Mouse (Mus musculus) CH12.LX (cell line): Measurements from ENCODE around the gene Oxct1. TPM values are rescaled to one million over a fixed set of nuclear protein-coding genes. Genes with fewer than 3 reads are reported as not detected.

ENCODE experiments used
- DNase-seq: peaks from one replicate; pipeline ENCODE4 v3.0.0-alpha.2; 2013; ENCODE audit errors: extremely low read depth
- H3K27ac ChIP-seq: 2 replicates; pipeline ENCODE4 v1.5.1; 2012; ENCODE audit warnings: low read depth, mild to moderate bottlenecking, control low read depth, moderate library complexity; ENCODE audit not compliant: insufficient read depth
- H3K27me3 ChIP-seq: replicated peaks from 2 replicates; pipeline ENCODE3; 2012; ENCODE audit warnings: inconsistent platforms
- H3K36me3 ChIP-seq, 2 experiments: replicated peaks in 1 of 2; 2 replicates each; pipeline versions ENCODE3 to v1.6.1; 2012; ENCODE audit warnings: inconsistent platforms in 1 of 2, low read length in 1 of 2, mild to moderate bottlenecking in 1 of 2, mixed read lengths in 1 of 2, moderate library complexity in 1 of 2; ENCODE audit not compliant: control insufficient read depth in 1 of 2, insufficient read depth in 1 of 2
- H3K4me1 ChIP-seq, 2 experiments: 2 replicates each; pipeline ENCODE4 v1.6.1; 2012; ENCODE audit warnings: inconsistent platforms in 1 of 2, moderate library complexity in 1 of 2; ENCODE audit not compliant: insufficient read depth in 2 of 2, control insufficient read depth in 1 of 2
- H3K4me2 ChIP-seq: 2 replicates; pipeline ENCODE4 v1.6.1; 2012; ENCODE audit warnings: low read depth, mild to moderate bottlenecking, control low read depth; ENCODE audit not compliant: poor library complexity, insufficient read depth, severe bottlenecking
- H3K4me3 ChIP-seq, 3 experiments: fragments of 150-350 bp in 1 of 3; sonication (generic) in 1 of 3; replicated peaks in 1 of 3; 2 replicates each; pipeline versions ENCODE3 to v1.5.1; 2011 to 2012; ENCODE audit warnings: low read depth in 2 of 3, low read length in 2 of 3, mild to moderate bottlenecking in 2 of 3, moderate library complexity in 2 of 3, control low read depth in 1 of 3, improper control_type of control experiment in 1 of 3, inconsistent platforms in 1 of 3, mixed read lengths in 1 of 3; ENCODE audit not compliant: poor library complexity in 1 of 3
- H3K79me2 ChIP-seq: replicated peaks from 2 replicates; pipeline ENCODE4 v1.6.1; 2012; ENCODE audit warnings: mild to moderate bottlenecking, moderate library complexity; ENCODE audit not compliant: control insufficient read depth, poor library complexity, insufficient read depth, severe bottlenecking; ENCODE audit errors: extremely low read depth
- H3K9ac ChIP-seq: 2 replicates; pipeline ENCODE4 v1.6.1; 2012; ENCODE audit warnings: low read depth, mild to moderate bottlenecking, control low read depth, moderate library complexity; ENCODE audit not compliant: insufficient read depth
- H3K9me3 ChIP-seq: replicated peaks from 2 replicates; pipeline ENCODE3; 2012; ENCODE audit warnings: low read length, inconsistent platforms, mixed read lengths
- CHD1 ChIP-seq: IDR thresholded peaks from 2 replicates; pipeline ENCODE4 v1.6.1; 2012; ENCODE audit warnings: low read depth, low read length, improper control_type of control experiment, inconsistent platforms
- CHD2 ChIP-seq: IDR thresholded peaks from 2 replicates; pipeline ENCODE4 v1.6.1; 2011; ENCODE audit warnings: low read length, improper control_type of control experiment
- E2F4 ChIP-seq: IDR thresholded peaks from 2 replicates; pipeline ENCODE4 v1.6.1; 2011; ENCODE audit warnings: low read depth, low read length, improper control_type of control experiment; ENCODE audit not compliant: insufficient replicate concordance
- ELF1 ChIP-seq: IDR thresholded peaks from 2 replicates; pipeline ENCODE4 v1.6.1; 2014; ENCODE audit warnings: low read depth, mild to moderate bottlenecking, inconsistent platforms, low read length, improper control_type of control experiment
- EP300 ChIP-seq: IDR thresholded peaks from 2 replicates; pipeline ENCODE4 v1.6.1; 2011; ENCODE audit warnings: low read length, improper control_type of control experiment
- ETS1 ChIP-seq: conservative IDR thresholded peaks from 2 replicates; pipeline ENCODE4 v1.6.1; 2012; ENCODE audit warnings: low read depth, mild to moderate bottlenecking, inconsistent platforms, low read length, improper control_type of control experiment, moderate library complexity
- GABPA ChIP-seq: IDR thresholded peaks from 2 replicates; pipeline ENCODE4 v1.6.1; 2012; ENCODE audit warnings: low read depth, low read length, improper control_type of control experiment, inconsistent platforms; ENCODE audit not compliant: insufficient replicate concordance
- HCFC1 ChIP-seq: IDR thresholded peaks from 2 replicates; pipeline ENCODE4 v1.6.1; 2012; ENCODE audit warnings: low read depth, mild to moderate bottlenecking, inconsistent platforms, low read length, improper control_type of control experiment
- IRF4 ChIP-seq: IDR thresholded peaks from 2 replicates; pipeline ENCODE4 v1.6.1; 2014; ENCODE audit warnings: low read depth, mild to moderate bottlenecking, inconsistent platforms, low read length, improper control_type of control experiment
- JUND ChIP-seq: conservative IDR thresholded peaks from 2 replicates; pipeline ENCODE4 v1.6.1; 2011; ENCODE audit warnings: low read depth, low read length, improper control_type of control experiment
- MAFK ChIP-seq: IDR thresholded peaks from 2 replicates; pipeline ENCODE4 v1.6.1; 2011; ENCODE audit warnings: low read length, improper control_type of control experiment; ENCODE audit not compliant: insufficient replicate concordance
- MAX ChIP-seq: IDR thresholded peaks from 2 replicates; pipeline ENCODE4 v1.6.1; 2011; ENCODE audit warnings: low read length, improper control_type of control experiment
- MYC ChIP-seq: IDR thresholded peaks from 2 replicates; pipeline ENCODE4 v1.6.1; 2011; ENCODE audit warnings: low read depth, mild to moderate bottlenecking, improper control_type of control experiment, low read length
- PAX5 ChIP-seq: IDR thresholded peaks from 2 replicates; pipeline ENCODE4 v1.6.1; 2012; ENCODE audit warnings: low read length, inconsistent platforms, mixed read lengths
- RCOR1 ChIP-seq: conservative IDR thresholded peaks from 2 replicates; pipeline ENCODE4 v1.6.1; 2012; ENCODE audit warnings: low read depth, mild to moderate bottlenecking, inconsistent platforms, low read length, improper control_type of control experiment
- SMC3 ChIP-seq: IDR thresholded peaks from 2 replicates; pipeline ENCODE4 v1.6.1; 2011; ENCODE audit warnings: low read depth, low read length, improper control_type of control experiment
- TBP ChIP-seq: conservative IDR thresholded peaks from 2 replicates; pipeline ENCODE4 v1.6.1; 2011; ENCODE audit warnings: low read depth, low read length, improper control_type of control experiment
- USF1 ChIP-seq: IDR thresholded peaks from 2 replicates; pipeline ENCODE4 v1.6.1; 2014; ENCODE audit warnings: low read depth, mild to moderate bottlenecking, inconsistent platforms, low read length, improper control_type of control experiment
- ZC3H11A ChIP-seq: IDR thresholded peaks from 2 replicates; pipeline ENCODE4 v1.6.1; 2012; ENCODE audit warnings: low read depth, mild to moderate bottlenecking, inconsistent platforms, low read length, improper control_type of control experiment
- ZMIZ1 ChIP-seq: IDR thresholded peaks from 2 replicates; pipeline ENCODE4 v1.6.1; 2012; ENCODE audit warnings: low read depth, mild to moderate bottlenecking, inconsistent platforms, low read length, improper control_type of control experiment
- ZNF384 ChIP-seq: IDR thresholded peaks from 2 replicates; pipeline ENCODE4 v1.6.1; 2012; ENCODE audit warnings: low read depth, low read length, improper control_type of control experiment, inconsistent platforms
- dilution Hi-C: fragments of 300-500 bp; cut with MboI; formaldehyde crosslinking; loops from 2 replicates; pipeline ENCODE4 v1.14.3; 2020; ENCODE audit warnings: low sequenced_read_pairs; ENCODE audit not compliant: extremely low pct_unique_long_range_greater_than_20kb, extremely low pct_ligation_motif_present
- in situ Hi-C: fragments of 300-500 bp; cut with MboI; formaldehyde crosslinking; loops from 3 replicates; pipeline ENCODE4 v1.14.3; 2019; ENCODE audit warnings: low sequenced_read_pairs, low pct_ligation_motif_present, low pct_unique_long_range_greater_than_20kb, mixed read lengths
- polyA plus RNA-seq: library from polyadenylated mRNA; unstranded; fragments of >175 nt; gene quantifications from 2 replicates; pipeline ENCODE4 v1.2.1, GENCODE M21; 2012; ENCODE audit warnings: low read depth; ENCODE audit not compliant: insufficient read length
- total RNA-seq, 2 experiments: library from RNA; depleted of rRNA; stranded (reverse); fragments of 300-350 nt in 1 of 2; fragments of >200 nt in 1 of 2; gene quantifications; 2 replicates each; pipeline ENCODE4 v1.2.3; 2012 to 2014

Gene Oxct1
- total and polyA plus RNA-seq, 3 experiments, result 101 to 127 (median 105) TPM

GRCm38 (mm10) chr15:4100341-4100921, 74.2 kb downstream of the Oxct1 start:
- no peak for TF ChIP-seq ETS1
- TF ChIP-seq SMC3, result no peak
- no peak for TF ChIP-seq CHD1
- TF ChIP-seq JUND, result no peak
- no peak for TF ChIP-seq MAX
- no peak for TF ChIP-seq PAX5
- TF ChIP-seq TBP, result no peak
- no peak for TF ChIP-seq EP300
- TF ChIP-seq IRF4, result no peak
- TF ChIP-seq E2F4, result no peak
- TF ChIP-seq ZNF384, result no peak
- no peak for TF ChIP-seq RCOR1
- TF ChIP-seq GABPA, result no peak
- TF ChIP-seq HCFC1, result no peak
- no peak for TF ChIP-seq USF1
- H3K79me2 ChIP-seq, result no peaks in the 10 kb centered on the region
- in situ Hi-C loops (no loop called here), dilution Hi-C loops (no loop called here)
- no peak overlapping the region for H3K4me2 ChIP-seq
- no peaks in the 10 kb centered on the region for H3K9me3 ChIP-seq
- no peak for DNase-seq
- H3K4me3 ChIP-seq, result no peak overlapping the region
- no peak overlapping the region for H3K9ac ChIP-seq
- H3K27me3 ChIP-seq, result no peaks in the 10 kb centered on the region
- H3K27ac ChIP-seq, result no peak overlapping the region
- no peaks in the 10 kb centered on the region for H3K4me1 ChIP-seq
- H3K36me3 ChIP-seq, result peaks cover 6 to 84% of the 10 kb centered on the region in 2 experiments

GRCm38 (mm10) chr15:4101025-4101424, 74.8 kb downstream of the Oxct1 start:
- Histone ChIP-seq H3K4me3 (no peak overlapping the region), H3K9me3 (no peaks in the 10 kb centered on the region), H3K27me3 (no peaks in the 10 kb centered on the region), H3K4me2 (no peak overlapping the region), H3K79me2 (no peaks in the 10 kb centered on the region), H3K9ac (no peak overlapping the region), H3K4me1 (no peaks in the 10 kb centered on the region), H3K27ac (no peak overlapping the region), H3K36me3 (peaks cover 6 to 82% of the 10 kb centered on the region in 2 experiments)
- in situ Hi-C loops, result no loop called here
- TF ChIP-seq ZC3H11A (no peak), MYC (no peak), ZMIZ1 (no peak), HCFC1 (no peak), MAFK (no peak), USF1 (no peak), SMC3 (no peak), TBP (no peak), EP300 (no peak), E2F4 (no peak), RCOR1 (no peak), ELF1 (no peak), CHD2 (no peak), JUND (no peak), CHD1 (no peak)
- no peak for DNase-seq
- dilution Hi-C loops, result no loop called here
